Mouse (Mus musculus): Measurements from ENCODE around the gene Itih3. TPM values are rescaled to one million over a fixed set of nuclear protein-coding genes. Genes with fewer than 3 reads are reported as not detected.

The Itih3 gene
- polyA plus RNA-seq, 1 experiment from 2014 or later, result 0.18 TPM

- no peaks in the 10 kb centered on the region for H3K9me3 ChIP-seq (replicated peaks)
- H3K4me2 ChIP-seq, result no peak overlapping the region
- H3K4me3 ChIP-seq, result no peak overlapping the region
- H3K36me3 ChIP-seq (ENCODE audit: poor library complexity, severe bottlenecking), result no peaks in the 10 kb centered on the region
- WGBS, result 93% methylated on average over 3 of the region's 3 CpGs
- H3K27me3 ChIP-seq, result no peaks in the 10 kb centered on the region
- H3K9ac ChIP-seq, result no peak overlapping the region
- ATAC-seq, result no peak
- no peaks in the 10 kb centered on the region for H3K4me1 ChIP-seq
- no peak overlapping the region for H3K27ac ChIP-seq
Observed at GRCm38 (mm10) chr14:30925492-30925891, 1.9 kb upstream of the Itih3 start.

GRCm38 (mm10) chr14:30922053-30922670 is 1.4 kb downstream of the Itih3 start:
- Histone ChIP-seq H3K4me3 (no peak overlapping the region), H3K4me2 (no peak overlapping the region), H3K27ac (no peak overlapping the region), H3K9ac (no peak overlapping the region), H3K36me3 (ENCODE audit: poor library complexity, severe bottlenecking) (no peaks in the 10 kb centered on the region), H3K27me3 (no peaks in the 10 kb centered on the region), H3K4me1 (no peaks in the 10 kb centered on the region), H3K9me3 (replicated peaks) (no peaks in the 10 kb centered on the region)
- peak; percentile 55; the same call in 1 of the 2 replicates for ATAC-seq
- WGBS, result 54% methylated on average over 8 of the region's 8 CpGs

- H3K9ac ChIP-seq, result no peak overlapping the region
- 0 out of 2 replicates have a peak, but pooled peaks cover 4% of the 10 kb centered on the region for H3K4me1 ChIP-seq
- 89% methylated on average over 1 of the region's 1 CpGs for WGBS
- no peak overlapping the region for H3K4me2 ChIP-seq
- H3K27ac ChIP-seq, result no peak overlapping the region
- H3K9me3 ChIP-seq (replicated peaks), result no peaks in the 10 kb centered on the region
- H3K36me3 ChIP-seq (ENCODE audit: poor library complexity, severe bottlenecking), result no peaks in the 10 kb centered on the region
- H3K4me3 ChIP-seq, result no peak overlapping the region
- no peaks in the 10 kb centered on the region for H3K27me3 ChIP-seq
- no peak for ATAC-seq
Observed at GRCm38 (mm10) chr14:30916516-30916915, 7.0 kb downstream of the Itih3 start.

- WGBS, result 85% methylated on average over 5 of the region's 5 CpGs
- Histone ChIP-seq H3K36me3 (ENCODE audit: poor library complexity, severe bottlenecking) (no peaks in the 10 kb centered on the region), H3K4me1 (0 out of 2 replicates have a peak, but pooled peaks cover 4% of the 10 kb centered on the region), H3K4me2 (no peak overlapping the region), H3K27ac (no peak overlapping the region), H3K9me3 (replicated peaks) (no peaks in the 10 kb centered on the region), H3K4me3 (no peak overlapping the region), H3K27me3 (no peaks in the 10 kb centered on the region), H3K9ac (no peak overlapping the region)
- ATAC-seq, result no peak
Observed at GRCm38 (mm10) chr14:30913404-30913803, 10.2 kb downstream of the Itih3 start.

- no peak overlapping the region for H3K27ac ChIP-seq
- ATAC-seq, result no peak
- H3K4me1 ChIP-seq, result 0 out of 2 replicates have a peak, but pooled peaks cover 4% of the 10 kb centered on the region
- no peak overlapping the region for H3K9ac ChIP-seq
- H3K4me3 ChIP-seq, result no peak overlapping the region
- no peak overlapping the region for H3K4me2 ChIP-seq
- H3K36me3 ChIP-seq (ENCODE audit: poor library complexity, severe bottlenecking), result no peaks in the 10 kb centered on the region
- H3K27me3 ChIP-seq, result no peaks in the 10 kb centered on the region
- WGBS, result 79% methylated on average over 8 of the region's 8 CpGs
- no peaks in the 10 kb centered on the region for H3K9me3 ChIP-seq (replicated peaks)
Observed at GRCm38 (mm10) chr14:30912641-30913040, 10.9 kb downstream of the Itih3 start.

GRCm38 (mm10) chr14:30911141-30911540 is 12.4 kb downstream of the Itih3 start:
- Histone ChIP-seq H3K36me3 (ENCODE audit: poor library complexity, severe bottlenecking) (no peaks in the 10 kb centered on the region), H3K4me2 (no peak overlapping the region), H3K9me3 (replicated peaks) (no peaks in the 10 kb centered on the region), H3K27ac (no peak overlapping the region), H3K4me3 (no peak overlapping the region), H3K4me1 (0 out of 2 replicates have a peak, but pooled peaks cover 4% of the 10 kb centered on the region), H3K27me3 (no peaks in the 10 kb centered on the region), H3K9ac (no peak overlapping the region)
- no peak for ATAC-seq
- 93% methylated on average over 8 of the region's 8 CpGs for WGBS

GRCm38 (mm10) chr14:30907814-30908265 is 15.7 kb downstream of the Itih3 start:
- 85% methylated on average over 3 of the region's 3 CpGs for WGBS
- no peaks in the 10 kb centered on the region for H3K9me3 ChIP-seq (replicated peaks)
- no peaks in the 10 kb centered on the region for H3K36me3 ChIP-seq (ENCODE audit: poor library complexity, severe bottlenecking)
- no peaks in the 10 kb centered on the region for H3K4me1 ChIP-seq
- no peak for ATAC-seq
- no peak overlapping the region for H3K27ac ChIP-seq
- H3K4me2 ChIP-seq, result no peak overlapping the region
- H3K9ac ChIP-seq, result no peak overlapping the region
- no peaks in the 10 kb centered on the region for H3K27me3 ChIP-seq
- H3K4me3 ChIP-seq, result no peak overlapping the region

GRCm38 (mm10) chr14:30906001-30906400 is 17.6 kb downstream of the Itih3 start:
- Histone ChIP-seq H3K4me3 (no peak overlapping the region), H3K4me1 (no peaks in the 10 kb centered on the region), H3K27me3 (no peaks in the 10 kb centered on the region), H3K36me3 (ENCODE audit: poor library complexity, severe bottlenecking) (no peaks in the 10 kb centered on the region), H3K9me3 (replicated peaks) (no peaks in the 10 kb centered on the region), H3K9ac (no peak overlapping the region), H3K27ac (no peak overlapping the region), H3K4me2 (no peak overlapping the region)
- ATAC-seq, result no peak
- WGBS, result 88% methylated on average over 6 of the region's 6 CpGs

GRCm38 (mm10) chr14:30904307-30904706 is 19.3 kb downstream of the Itih3 start:
- Histone ChIP-seq H3K9me3 (replicated peaks) (no peaks in the 10 kb centered on the region), H3K27me3 (no peaks in the 10 kb centered on the region), H3K4me3 (no peak overlapping the region), H3K4me1 (no peaks in the 10 kb centered on the region), H3K36me3 (ENCODE audit: poor library complexity, severe bottlenecking) (no peaks in the 10 kb centered on the region), H3K9ac (no peak overlapping the region), H3K27ac (no peak overlapping the region), H3K4me2 (no peak overlapping the region)
- ATAC-seq, result no peak
- WGBS, result 88% methylated on average over 8 of the region's 8 CpGs

GRCm38 (mm10) chr14:30903036-30903435 is 20.5 kb downstream of the Itih3 start:
- WGBS, result 81% methylated on average over 3 of the region's 3 CpGs
- ATAC-seq, result no peak
- no peak overlapping the region for H3K4me3 ChIP-seq

GRCm38 (mm10) chr14:30902628-30903027 is 20.9 kb downstream of the Itih3 start:
- Histone ChIP-seq H3K36me3 (ENCODE audit: poor library complexity, severe bottlenecking) (no peaks in the 10 kb centered on the region), H3K4me2 (no peak overlapping the region), H3K4me3 (no peak overlapping the region), H3K9me3 (replicated peaks) (no peaks in the 10 kb centered on the region), H3K4me1 (no peaks in the 10 kb centered on the region), H3K9ac (no peak overlapping the region), H3K27ac (no peak overlapping the region), H3K27me3 (no peaks in the 10 kb centered on the region)
- no peak for ATAC-seq
- WGBS, result 94% methylated on average over 5 of the region's 5 CpGs

More at GRCm38 (mm10) chr14:30903036-30903435, 20.5 kb downstream of the Itih3 start:
- H3K4me1 ChIP-seq, result no peaks in the 10 kb centered on the region
- no peaks in the 10 kb centered on the region for H3K9me3 ChIP-seq (replicated peaks)
- no peak overlapping the region for H3K4me2 ChIP-seq
- no peaks in the 10 kb centered on the region for H3K27me3 ChIP-seq
- H3K27ac ChIP-seq, result no peak overlapping the region
- no peak overlapping the region for H3K9ac ChIP-seq
- H3K36me3 ChIP-seq (ENCODE audit: poor library complexity, severe bottlenecking), result no peaks in the 10 kb centered on the region

GRCm38 (mm10) chr14:30899972-30900371 is 23.6 kb downstream of the Itih3 start:
- no peak overlapping the region for H3K4me3 ChIP-seq
- H3K9ac ChIP-seq, result no peak overlapping the region
- H3K9me3 ChIP-seq (replicated peaks), result no peaks in the 10 kb centered on the region
- WGBS, result 11% methylated on average over 3 of the region's 3 CpGs
- H3K27me3 ChIP-seq, result no peaks in the 10 kb centered on the region
- H3K27ac ChIP-seq, result no peak overlapping the region
- H3K4me1 ChIP-seq, result no peaks in the 10 kb centered on the region
- no peak for ATAC-seq
- H3K4me2 ChIP-seq, result no peak overlapping the region
- no peaks in the 10 kb centered on the region for H3K36me3 ChIP-seq (ENCODE audit: poor library complexity, severe bottlenecking)

GRCm38 (mm10) chr14:30888271-30888732 is 35.3 kb downstream of the Itih3 start:
- no peaks in the 10 kb centered on the region for H3K36me3 ChIP-seq (ENCODE audit: poor library complexity, severe bottlenecking)
- no peak for ATAC-seq
- no peaks in the 10 kb centered on the region for H3K9me3 ChIP-seq (replicated peaks)
- H3K4me2 ChIP-seq, result no peak overlapping the region
- H3K4me3 ChIP-seq, result no peak overlapping the region
- H3K27me3 ChIP-seq, result no peaks in the 10 kb centered on the region
- 19% methylated on average over 9 of the region's 9 CpGs for WGBS
- H3K4me1 ChIP-seq, result no peaks in the 10 kb centered on the region
- H3K27ac ChIP-seq, result no peak overlapping the region
- H3K9ac ChIP-seq, result no peak overlapping the region
